Mouse (Mus musculus) megakaryocyte, embryonic 14.5 days (primary cell): ENCODE data around the gene Klhdc4.

Experiments used
- FLI1 ChIP-seq: IDR thresholded peaks from 2 replicates; pipeline ENCODE4 v1.6.1; 2012; ENCODE audit warnings: low read length, inconsistent platforms, mixed read lengths
- GATA1 ChIP-seq: IDR thresholded peaks from 3 replicates; pipeline ENCODE4 v1.6.1; 2012; ENCODE audit warnings: mixed read lengths, low read length, inconsistent platforms, borderline replicate concordance

- peak; percentile 73; the same call in 1 of the 2 replicates for TF ChIP-seq FLI1
- no peak for TF ChIP-seq GATA1
Measured at GRCm38 (mm10) chr8:121829048-121829776, at the start of gene Klhdc4.
